Mouse (Mus musculus) ovary, postnatal 14 days (tissue): ENCODE data around the gene Jarid2.

Source experiments
- DNase-seq: peaks from one replicate; pipeline ENCODE4 v3.0.0; 2022; ENCODE audit warnings: low spot score

The Jarid2 gene

DNA sequence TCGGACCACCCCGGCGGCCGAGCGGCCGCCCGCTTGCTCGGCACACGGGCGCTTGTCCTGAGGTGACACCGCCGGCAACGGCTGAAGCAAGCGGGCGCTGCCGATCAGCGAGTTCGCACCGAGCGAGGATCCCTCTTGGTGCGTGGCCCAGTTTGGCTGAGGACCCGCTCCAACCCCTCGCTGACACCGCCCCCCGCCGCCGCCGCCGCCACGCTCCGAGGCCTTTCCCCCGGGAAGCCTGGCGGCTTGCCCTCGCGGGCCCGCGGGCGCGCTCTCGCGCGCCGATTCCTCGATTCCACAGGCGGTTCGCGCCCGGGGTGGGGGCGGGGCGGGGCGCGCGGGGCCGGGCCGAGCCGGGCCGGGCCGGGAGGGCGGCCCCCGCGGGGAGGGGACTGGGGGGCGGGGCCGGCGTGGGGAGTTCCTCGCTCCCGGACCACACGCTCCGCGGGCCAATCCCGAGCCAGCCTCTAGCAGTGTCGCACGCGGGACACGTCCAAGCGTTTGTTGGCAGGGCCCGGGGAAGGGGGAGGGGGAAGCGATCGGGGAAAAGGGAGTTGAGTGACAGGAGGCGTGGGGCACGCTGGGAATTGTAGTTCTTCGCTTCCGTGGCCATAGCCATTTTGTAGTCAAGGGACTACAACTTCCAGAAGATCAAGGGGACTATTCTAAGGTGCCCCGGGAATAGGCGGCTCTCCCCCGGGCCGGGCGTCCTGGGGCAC is 1.0 kb downstream of the Jarid2 start:
- DNase-seq: peak; percentile 98

DNA sequence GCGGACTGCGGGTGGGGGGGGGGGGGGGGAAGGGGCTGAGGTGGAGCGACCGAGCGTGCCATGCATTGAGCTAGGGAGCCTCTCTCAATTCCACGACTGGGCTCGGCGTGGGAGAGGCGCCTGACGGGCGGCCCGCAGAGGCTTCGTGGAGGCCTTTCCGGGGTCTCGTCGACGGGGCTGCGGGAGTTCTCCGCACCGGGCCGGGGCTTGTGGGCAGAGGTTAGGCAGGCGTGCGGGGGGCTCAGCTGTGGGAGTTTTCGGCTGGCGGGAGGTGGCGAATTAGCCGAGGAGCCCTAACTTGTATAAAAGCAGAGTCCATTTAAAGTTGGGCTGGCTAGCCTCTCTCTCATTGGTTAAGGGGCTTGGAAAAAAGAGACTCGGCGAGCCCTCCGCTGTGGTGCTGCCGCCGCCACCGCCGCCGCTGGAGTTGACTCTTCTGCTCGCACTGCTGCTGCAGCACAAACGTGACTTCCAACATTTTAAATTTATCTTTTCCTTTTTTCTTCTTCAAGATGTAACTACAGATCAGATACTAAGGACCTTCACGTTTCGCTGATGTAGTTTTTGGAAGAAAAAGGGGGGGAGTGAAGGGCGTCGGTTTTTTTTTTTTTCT is 1.8 kb downstream of the Jarid2 start:
- DNase-seq: peak; percentile 76

GRCm38 (mm10) chr13:44731727-44732441 is 2.6 kb downstream of the Jarid2 start:
- DNase-seq: no peak

DNA sequence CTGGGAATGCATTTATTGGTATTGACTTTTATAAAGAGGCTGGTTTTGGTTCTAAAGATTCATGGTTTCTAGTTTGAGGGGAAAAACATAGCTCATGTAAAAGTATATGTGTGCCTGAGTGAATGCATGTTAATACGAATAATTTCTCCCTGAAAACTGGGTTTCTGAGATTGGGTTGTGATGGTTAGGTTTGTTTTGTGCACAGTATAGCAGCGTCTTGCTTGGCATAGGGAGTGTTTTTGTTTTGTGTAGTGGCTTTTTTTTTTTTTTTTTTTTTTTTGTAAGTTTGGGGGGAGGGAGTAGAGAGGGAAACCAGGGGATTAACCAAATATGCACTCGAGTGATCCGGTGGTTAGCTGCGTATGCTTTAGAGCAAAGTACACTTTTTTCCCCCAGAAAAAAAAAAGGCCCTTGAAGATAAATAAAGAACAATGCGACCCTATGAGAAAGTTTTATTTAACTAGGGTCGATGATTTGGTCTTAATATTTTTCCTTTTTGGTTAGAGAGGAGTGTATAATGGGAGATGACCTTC is 3.2 kb downstream of the Jarid2 start:
- no peak for DNase-seq

DNA sequence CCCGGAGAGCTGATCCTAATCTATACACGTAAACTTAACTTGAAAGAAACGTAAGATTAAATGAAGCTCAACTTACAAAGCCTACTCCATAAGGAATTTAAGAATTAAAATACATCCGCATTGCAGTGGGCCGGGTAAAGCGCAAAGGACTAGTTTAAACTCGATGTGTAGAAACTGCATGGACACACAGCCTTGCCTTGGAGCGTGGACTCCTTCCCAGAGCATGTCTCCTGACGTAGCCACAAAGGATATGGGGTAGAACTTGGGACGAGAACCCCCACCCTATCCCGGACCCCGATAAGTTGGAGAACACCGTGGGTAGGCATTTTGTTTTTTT is 3.7 kb downstream of the Jarid2 start:
- no peak for DNase-seq

GRCm38 (mm10) chr13:44733373-44734111 is 4.3 kb downstream of the Jarid2 start:
- DNase-seq: peak; percentile 79

- DNase-seq: no peak
These were observed 5.2 kb downstream of the Jarid2 start for GRCm38 (mm10) chr13:44734441-44734840.

- DNase-seq: no peak
These were observed 5.9 kb downstream of the Jarid2 start for GRCm38 (mm10) chr13:44735088-44735690.

GRCm38 (mm10) chr13:44737297-44737696 is 8.0 kb downstream of the Jarid2 start:
- no peak for DNase-seq

DNA sequence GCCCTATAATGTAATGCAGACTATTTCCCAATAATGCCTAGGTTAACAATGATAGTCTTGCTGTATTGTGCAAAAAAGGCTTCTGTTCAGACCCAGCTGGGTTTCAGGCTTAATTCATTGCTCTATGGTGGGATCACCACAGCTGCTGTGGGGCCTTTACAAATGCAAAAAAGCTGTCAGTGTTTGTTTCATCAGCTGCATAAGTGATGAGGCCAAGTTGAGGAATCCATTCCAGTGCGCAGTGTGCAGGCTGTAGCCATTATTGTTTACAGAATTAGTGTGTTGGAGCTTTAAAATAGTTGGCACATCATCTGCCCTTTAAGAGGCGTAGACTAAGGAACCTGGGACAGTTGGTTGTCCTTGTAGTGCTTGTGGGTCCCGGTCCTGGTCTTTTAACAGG is 22.5 kb downstream of the Jarid2 start:
- DNase-seq: no peak

GRCm38 (mm10) chr13:44753206-44753605 is 23.9 kb downstream of the Jarid2 start:
- DNase-seq: no peak

GRCm38 (mm10) chr13:44755434-44755833 is 26.2 kb downstream of the Jarid2 start:
- DNase-seq: no peak

GRCm38 (mm10) chr13:44758750-44759149 is 29.5 kb downstream of the Jarid2 start:
- no peak for DNase-seq

DNA sequence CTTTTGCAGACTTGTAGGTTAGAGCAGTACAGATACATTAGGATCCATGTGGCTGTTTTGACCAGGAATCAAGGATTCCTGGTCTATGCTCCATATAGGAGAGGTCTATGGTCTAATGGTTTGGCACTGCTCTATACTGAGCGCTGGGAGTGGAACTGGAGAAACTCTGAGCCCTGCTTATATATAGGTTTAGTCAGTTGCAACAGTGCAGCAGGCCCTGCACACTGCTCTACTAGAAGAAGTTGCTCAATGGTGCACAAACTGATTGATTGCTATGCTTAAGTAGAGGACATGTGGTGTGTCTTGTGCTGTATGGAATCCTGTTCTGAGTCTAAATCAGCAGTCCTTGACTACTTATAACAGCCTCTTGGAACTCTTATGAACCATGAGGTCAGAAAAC is 31.5 kb downstream of the Jarid2 start:
- DNase-seq: no peak

GRCm38 (mm10) chr13:44763068-44763467 is 33.8 kb downstream of the Jarid2 start:
- no peak for DNase-seq

- DNase-seq: no peak
These were observed 38.5 kb downstream of the Jarid2 start for GRCm38 (mm10) chr13:44767751-44768150.

GRCm38 (mm10) chr13:44770808-44771605 is 41.7 kb downstream of the Jarid2 start:
- DNase-seq: no peak

- no peak for DNase-seq
These were observed 43.5 kb downstream of the Jarid2 start for GRCm38 (mm10) chr13:44772816-44773215.

- no peak for DNase-seq
These were observed 45.1 kb downstream of the Jarid2 start for GRCm38 (mm10) chr13:44774351-44774750.

- no peak for DNase-seq
These were observed 46.1 kb downstream of the Jarid2 start for GRCm38 (mm10) chr13:44775396-44775795.

DNA sequence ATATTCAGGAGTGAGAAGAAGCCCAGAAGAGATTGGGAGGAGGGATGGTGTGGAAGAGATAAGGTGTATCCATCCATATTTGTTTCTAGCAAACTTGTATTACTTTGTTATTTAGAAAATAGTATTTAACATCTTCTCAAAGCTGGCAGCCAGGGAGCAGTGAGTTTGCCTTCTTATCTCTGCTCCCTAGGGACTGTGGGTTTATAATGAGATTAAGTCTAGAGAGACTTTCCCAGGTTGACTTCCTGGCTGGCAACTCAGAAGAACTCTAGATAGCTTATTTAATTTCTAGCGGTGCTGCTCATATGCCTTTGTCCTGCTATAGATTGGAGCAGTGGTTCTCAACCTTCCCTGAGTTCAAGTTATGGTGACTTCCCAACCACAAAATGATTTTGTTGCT is 51.2 kb downstream of the Jarid2 start:
- DNase-seq: no peak
